Mouse (Mus musculus): ENCODE results near the gene Gm15737.

DNA sequence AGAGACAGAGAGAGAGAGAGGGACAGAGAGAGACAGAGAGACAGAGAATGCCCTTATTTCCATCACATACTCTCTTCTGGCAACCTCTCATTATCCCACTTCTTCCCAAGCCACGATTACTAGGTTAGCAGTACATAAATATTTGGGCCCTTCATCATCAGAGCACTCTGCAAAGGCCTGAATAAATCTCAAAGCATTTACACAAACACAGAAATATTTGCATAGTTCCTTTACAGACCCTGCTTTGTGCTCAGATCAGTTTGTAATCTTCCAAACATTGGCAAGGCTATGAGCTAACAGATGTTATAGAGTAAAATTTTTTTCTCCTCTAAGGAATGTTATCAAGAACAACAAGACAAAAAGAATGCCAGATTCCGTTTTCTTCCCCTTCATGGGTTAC lies 35.3 kb downstream of the Gm15737 start:
- TF ChIP-seq EP300 (IDR thresholded peaks at IDR 0.05; ENCODE audit: low read depth): no peak
- TF ChIP-seq CTCF (IDR thresholded peaks at IDR 0.05; ENCODE audit: low read depth): no peak
